9 mouse cellular contexts compared by ENCODE assay signal in the genomic region with DNA sequence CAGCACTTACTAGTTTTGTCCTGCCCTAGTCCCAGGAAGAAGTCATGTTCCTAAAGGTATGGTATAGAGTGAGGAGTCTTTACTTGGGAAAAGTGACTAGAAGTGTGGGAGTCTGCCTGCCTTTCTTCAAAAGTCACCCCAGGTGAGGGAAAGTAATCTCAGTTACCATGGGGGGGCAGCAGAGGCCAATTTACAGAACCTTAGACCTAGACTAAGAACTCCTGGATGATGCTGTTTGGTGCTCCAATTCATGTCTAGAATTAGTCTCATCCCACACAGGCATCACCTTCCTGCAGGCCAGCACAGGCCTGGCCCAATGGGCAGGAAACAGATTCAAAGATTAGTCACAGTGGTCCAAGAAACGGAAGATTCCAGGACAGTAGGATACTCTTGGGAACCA. TPM values are rescaled to one million over a fixed set of nuclear protein-coding genes. Genes with fewer than 3 reads are reported as not detected.
DNase-seq lines count a peak whose midpoint lies in the region; ATAC-seq and TF ChIP-seq lines count a peak whose summit lies in the region.
"Had no signal": no experiment of that assay in that cellular context is flagged by ENCODE, and none has a peak within 500 bp of the region (broad histone marks: within the 10 kb centered on the region; RNA-seq: fewer than 3 reads in every experiment).

No protein-coding gene starts in this region.

- H3K27me3 ChIP-seq in heart, embryonic 12.5 days (replicated peaks): no peaks in the 10 kb centered on the region

- WGBS in heart, embryonic 12.5 days: 20% methylated on average over 1 of the region's 1 CpGs

- H3K4me3 ChIP-seq in heart, embryonic 12.5 days: no peak overlapping the region
- H3K4me3 ChIP-seq in cortical plate, adult 2 months (ENCODE audit: insufficient read depth, low read length): no peak overlapping the region

- no peak for TF ChIP-seq POLR2A in cortical plate, adult 2 months (IDR thresholded peaks at IDR 0.05; ENCODE audit: extremely low read depth, insufficient read depth, low read length)

- H3K27ac ChIP-seq in heart, embryonic 12.5 days (ENCODE audit: poor library complexity, severe bottlenecking): no peak overlapping the region
- H3K27ac ChIP-seq in cortical plate, adult 2 months (ENCODE audit: insufficient read depth, low read length): no peak overlapping the region

- peak; percentile 11 to 38 for DNase-seq in heart, postnatal 14 days
- DNase-seq in right cerebral cortex, postnatal 10 days (ENCODE audit: low spot score in 2 of 2): peak; percentile 27 to 51
- DNase-seq in right cerebral cortex, postnatal 36 days (ENCODE audit: low spot score in 2 of 2): no peak
- peak; percentile 14 for DNase-seq in lung, postnatal 36 days
- no peak for DNase-seq in c-Kit-positive CD71-positive TER-119-positive erythroid progenitor cells, embryonic 14.5 days (ENCODE audit: low spot score)
- DNase-seq in MN1 (ENCODE audit: low spot score): no peak

- H3K4me2 ChIP-seq in heart, embryonic 12.5 days: no peak overlapping the region

- H3K4me1 ChIP-seq in heart, embryonic 12.5 days (replicated peaks): no peaks in the 10 kb centered on the region
- no peaks in the 10 kb centered on the region for H3K4me1 ChIP-seq in cortical plate, adult 2 months (ENCODE audit: control insufficient read depth, insufficient read depth, low read length)

- no peak for ATAC-seq in heart, embryonic 12.5 days (ENCODE audit: insufficient number of reproducible peaks, low FRiP score)

- no peaks in the 10 kb centered on the region for H3K36me3 ChIP-seq in heart, embryonic 12.5 days

- intact Hi-C loops in heart, postnatal 14 days (cut with DNase I): loop anchor here (2.0 kb wide), 1 partner anchor 672 kb away; no protein-coding TSS in a partner anchor

- no peaks in the 10 kb centered on the region for H3K9me3 ChIP-seq in heart, embryonic 12.5 days (replicated peaks)

- no peak overlapping the region for H3K9ac ChIP-seq in heart, embryonic 12.5 days

- peak; percentile 46; the same call in 1 of the 2 replicates for TF ChIP-seq CTCF in cortical plate, adult 2 months (IDR thresholded peaks at IDR 0.05; ENCODE audit: extremely low read depth, insufficient read depth, low read length)

RNA-seq across cellular contexts. Expression of a gene that starts 12.4 kb away (rescaled TPM):
- total RNA-seq in heart, postnatal 14 days (2021): not detected
- polyA plus RNA-seq in heart, embryonic 12.5 days (2016; fragmentation: Nextera tagmentation; extraction: Ambion mirVana): not detected in 2 replicates
- 10.3 and 11.1 TPM in 2 replicates for polyA plus RNA-seq in cortical plate, adult 2 months (2012; rRNA removed)
- polyA plus RNA-seq: heart, embryonic 14.5 days had no signal

Comparison
In these comparisons a context has a peak if more than half of its experiments do, and no peak if none do; other contexts are left out.
1. DNase-seq: peak in heart, postnatal 14 days (2 of 2), right cerebral cortex, postnatal 10 days (2 of 2) and lung, postnatal 36 days (single experiment); none in right cerebral cortex, postnatal 36 days (0 of 2), c-Kit-positive CD71-positive TER-119-positive erythroid progenitor cells, embryonic 14.5 days (single experiment) and MN1 (single experiment).
2. RNA of a gene that starts 12.4 kb away (polyA plus RNA-seq): 10.3 to 11.1 TPM in cortical plate, adult 2 months; not detected in heart, embryonic 12.5 days; every median in the first group is over 10 times any median in the second.